Mouse (Mus musculus) liver, embryonic 13.5 days (tissue): Measurements from ENCODE around the gene Glis2. TPM values are rescaled to one million over a fixed set of nuclear protein-coding genes. Genes with fewer than 3 reads are reported as not detected.

ENCODE experiments used
- ATAC-seq: fragments of 200-750 bp; cut with Nextera tagmentation; 2 replicates; pipeline ENCODE4 v1.8.0; 2017; ENCODE audit warnings: low read depth, mild to moderate bottlenecking, moderate number of reproducible peaks, moderate library complexity
- DNase-seq: peaks from one replicate; pipeline ENCODE4 v3.0.0; 2022
- H3K27ac ChIP-seq: fragments of 300-500 bp; sonication (generic); 2 replicates; pipeline ENCODE4 v1.5.1; 2015; ENCODE audit warnings: moderate library complexity, mild to moderate bottlenecking, inconsistent platforms
- H3K27me3 ChIP-seq: fragments of 300-500 bp; sonication (generic); 2 replicates; pipeline ENCODE4 v1.6.1; 2015; ENCODE audit warnings: mild to moderate bottlenecking, inconsistent platforms
- H3K36me3 ChIP-seq: fragments of 300-500 bp; sonication (generic); 2 replicates; pipeline ENCODE4 v1.6.1; 2015; ENCODE audit warnings: mild to moderate bottlenecking, inconsistent platforms
- H3K4me1 ChIP-seq: fragments of 300-500 bp; sonication (generic); replicated peaks from 2 replicates; pipeline ENCODE4 v1.6.1; 2015; ENCODE audit warnings: inconsistent platforms
- H3K4me2 ChIP-seq: fragments of 300-500 bp; sonication (generic); 2 replicates; pipeline ENCODE4 v1.6.1; 2015; ENCODE audit warnings: inconsistent platforms, mild to moderate bottlenecking, moderate library complexity
- H3K4me3 ChIP-seq: fragments of 300-500 bp; sonication (generic); replicated peaks from 2 replicates; pipeline ENCODE4 v1.5.1; 2015; ENCODE audit warnings: mild to moderate bottlenecking, inconsistent platforms
- H3K9ac ChIP-seq: fragments of 300-500 bp; sonication (generic); 2 replicates; pipeline ENCODE4 v1.6.1; 2015; ENCODE audit warnings: mild to moderate bottlenecking, inconsistent platforms
- H3K9me3 ChIP-seq: fragments of 300-500 bp; sonication (generic); replicated peaks from 2 replicates; pipeline ENCODE4 v1.6.1; 2016; ENCODE audit warnings: inconsistent platforms
- WGBS: fragments of 180-500 bp; shearing (Covaris S2); methylation state at CpG from one replicate; pipeline ENCODE4 v1.1.7; 2015; ENCODE audit not compliant: insufficient replicate concordance; 5-methylcytosine and 5-hydroxymethylcytosine counted together
- polyA plus RNA-seq: library from polyadenylated mRNA; unstranded; fragments of >200 nt; fragmentation: Nextera tagmentation; extraction: Ambion mirVana; gene quantifications from 2 replicates; pipeline ENCODE4 v1.2.1, GENCODE M21; 2015

The Glis2 gene
- polyA plus RNA-seq, 1 experiment from 2014 or later = 2.4 TPM

- Histone ChIP-seq H3K27ac (peak overlapping the region; percentile 76), H3K36me3 (peaks cover 11% of the 10 kb centered on the region; the same call in 1 of the 2 replicates), H3K9ac (no peak overlapping the region), H3K4me2 (peak overlapping the region; percentile 95), H3K9me3 (no peaks in the 10 kb centered on the region), H3K27me3 (no peaks in the 10 kb centered on the region), H3K4me1 (peaks cover 57% of the 10 kb centered on the region), H3K4me3 (peak overlapping the region; percentile 66)
- 54% methylated on average over 3 of the region's 3 CpGs for WGBS
- ATAC-seq (0 out of 2 replicates have a peak, but pooled peaks have one; percentile 5), DNase-seq (no peak)
Measured at GRCm38 (mm10) chr16:4641119-4641838, 46.8 kb downstream of the Glis2 start.

GRCm38 (mm10) chr16:4642190-4642589, 47.7 kb downstream of the Glis2 start:
- 62% methylated on average over 13 of the region's 13 CpGs for WGBS

GRCm38 (mm10) chr16:4642937-4643336, 48.4 kb downstream of the Glis2 start:
- Histone ChIP-seq H3K4me1 (peaks cover 51% of the 10 kb centered on the region), H3K36me3 (peaks cover 6% of the 10 kb centered on the region; the same call in 1 of the 2 replicates), H3K4me3 (no peak overlapping the region), H3K9ac (0 out of 2 replicates have a peak overlapping the region, but pooled peaks have one; percentile 7), H3K27ac (peak overlapping the region; percentile 29; the same call in 1 of the 2 replicates), H3K9me3 (no peaks in the 10 kb centered on the region), H3K4me2 (0 out of 2 replicates have a peak overlapping the region, but pooled peaks have one; percentile 95), H3K27me3 (no peaks in the 10 kb centered on the region)
- ATAC-seq (no peak), DNase-seq (no peak)
- 89% methylated on average over 6 of the region's 6 CpGs for WGBS

More at GRCm38 (mm10) chr16:4642190-4642589, 47.7 kb downstream of the Glis2 start:
- Histone ChIP-seq H3K4me1 (peaks cover 53% of the 10 kb centered on the region), H3K36me3 (peaks cover 10% of the 10 kb centered on the region; the same call in 1 of the 2 replicates), H3K27me3 (no peaks in the 10 kb centered on the region), H3K4me3 (no peak overlapping the region), H3K9me3 (no peaks in the 10 kb centered on the region), H3K27ac (peak overlapping the region; percentile 76; the same call in 1 of the 2 replicates), H3K4me2 (peak overlapping the region; percentile 95), H3K9ac (no peak overlapping the region)
- DNase-seq (no peak), ATAC-seq (no peak; the same call in 1 of the 2 replicates)

- no peak for DNase-seq
- Histone ChIP-seq H3K9ac (no peak overlapping the region), H3K36me3 (peaks cover 13% of the 10 kb centered on the region; the same call in 1 of the 2 replicates), H3K27ac (no peak overlapping the region; the same call in 1 of the 2 replicates), H3K4me2 (no peak overlapping the region), H3K9me3 (no peaks in the 10 kb centered on the region), H3K4me1 (peaks cover 50% of the 10 kb centered on the region), H3K4me3 (no peak overlapping the region), H3K27me3 (no peaks in the 10 kb centered on the region)
- 74% methylated on average over 11 of the region's 11 CpGs for WGBS
- ATAC-seq = no peak
Measured at GRCm38 (mm10) chr16:4643670-4644419, 49.3 kb downstream of the Glis2 start.

- 77% methylated on average over 4 of the region's 4 CpGs for WGBS
- Histone ChIP-seq H3K4me2 (no peak overlapping the region), H3K9ac (no peak overlapping the region), H3K27ac (no peak overlapping the region), H3K9me3 (no peaks in the 10 kb centered on the region), H3K36me3 (peaks cover 27% of the 10 kb centered on the region), H3K27me3 (no peaks in the 10 kb centered on the region), H3K4me3 (no peak overlapping the region), H3K4me1 (peaks cover 31% of the 10 kb centered on the region)
- no peak for ATAC-seq
- DNase-seq = no peak
Measured at GRCm38 (mm10) chr16:4645867-4646266, 51.4 kb downstream of the Glis2 start.

- H3K27ac ChIP-seq = no peak overlapping the region
- no peaks in the 10 kb centered on the region for H3K9me3 ChIP-seq
- no peak overlapping the region for H3K4me2 ChIP-seq
- H3K4me3 ChIP-seq = no peak overlapping the region
- ATAC-seq (no peak), DNase-seq (no peak)
- H3K27me3 ChIP-seq = no peaks in the 10 kb centered on the region
- 82% methylated on average over 4 of the region's 4 CpGs for WGBS
- peaks cover 36% of the 10 kb centered on the region for H3K36me3 ChIP-seq
- no peak overlapping the region for H3K9ac ChIP-seq
- H3K4me1 ChIP-seq = peaks cover 23% of the 10 kb centered on the region
Measured at GRCm38 (mm10) chr16:4646831-4647230, 52.3 kb downstream of the Glis2 start.

- ATAC-seq (no peak), DNase-seq (no peak)
- no peak overlapping the region for H3K4me3 ChIP-seq
- no peaks in the 10 kb centered on the region for H3K9me3 ChIP-seq
- H3K4me1 ChIP-seq = peaks cover 15% of the 10 kb centered on the region
- H3K27me3 ChIP-seq = no peaks in the 10 kb centered on the region
- 71% methylated on average over 13 of the region's 13 CpGs for WGBS
- peaks cover 45% of the 10 kb centered on the region for H3K36me3 ChIP-seq
- H3K27ac ChIP-seq = no peak overlapping the region
- no peak overlapping the region for H3K9ac ChIP-seq
- no peak overlapping the region for H3K4me2 ChIP-seq
Measured at GRCm38 (mm10) chr16:4647651-4648141, 53.2 kb downstream of the Glis2 start.

- Histone ChIP-seq H3K9me3 (no peaks in the 10 kb centered on the region), H3K4me2 (no peak overlapping the region), H3K4me3 (no peak overlapping the region), H3K27me3 (no peaks in the 10 kb centered on the region), H3K36me3 (peaks cover 51% of the 10 kb centered on the region), H3K27ac (no peak overlapping the region), H3K9ac (no peak overlapping the region), H3K4me1 (peaks cover 8% of the 10 kb centered on the region)
- DNase-seq (no peak), ATAC-seq (no peak)
- 88% methylated on average over 28 of the region's 28 CpGs for WGBS
Measured at GRCm38 (mm10) chr16:4648416-4649023, 54.0 kb downstream of the Glis2 start.

- no peak overlapping the region for H3K4me2 ChIP-seq
- no peak for DNase-seq
- peaks cover 5% of the 10 kb centered on the region for H3K4me1 ChIP-seq
- no peak overlapping the region for H3K4me3 ChIP-seq
- no peak overlapping the region for H3K9ac ChIP-seq
- H3K27me3 ChIP-seq = no peaks in the 10 kb centered on the region
- H3K36me3 ChIP-seq = peaks cover 45% of the 10 kb centered on the region
- ATAC-seq = 0 out of 2 replicates have a peak, but pooled peaks have one; percentile 9
- no peaks in the 10 kb centered on the region for H3K9me3 ChIP-seq
- 81% methylated on average over 5 of the region's 5 CpGs for WGBS
- no peak overlapping the region for H3K27ac ChIP-seq
Measured at GRCm38 (mm10) chr16:4649211-4649610, 54.7 kb downstream of the Glis2 start.

GRCm38 (mm10) chr16:4649692-4650091, 55.2 kb downstream of the Glis2 start:
- H3K4me1 ChIP-seq = peaks cover 5% of the 10 kb centered on the region

GRCm38 (mm10) chr16:4650161-4650560, 55.6 kb downstream of the Glis2 start:
- Histone ChIP-seq H3K4me2 (no peak overlapping the region), H3K9ac (no peak overlapping the region), H3K4me1 (peaks cover 9% of the 10 kb centered on the region), H3K27ac (no peak overlapping the region), H3K9me3 (no peaks in the 10 kb centered on the region), H3K27me3 (no peaks in the 10 kb centered on the region), H3K36me3 (peaks cover 51% of the 10 kb centered on the region), H3K4me3 (no peak overlapping the region)
- DNase-seq (no peak), ATAC-seq (no peak)
- WGBS = 83% methylated on average over 3 of the region's 3 CpGs

More at GRCm38 (mm10) chr16:4649692-4650091, 55.2 kb downstream of the Glis2 start:
- no peak overlapping the region for H3K4me3 ChIP-seq
- H3K4me2 ChIP-seq = no peak overlapping the region
- H3K27ac ChIP-seq = no peak overlapping the region
- H3K36me3 ChIP-seq = peaks cover 46% of the 10 kb centered on the region
- H3K9ac ChIP-seq = no peak overlapping the region
- ATAC-seq (peak; percentile 6; the same call in 1 of the 2 replicates), DNase-seq (no peak)
- H3K27me3 ChIP-seq = no peaks in the 10 kb centered on the region
- no peaks in the 10 kb centered on the region for H3K9me3 ChIP-seq
- 86% methylated on average over 11 of the region's 11 CpGs for WGBS
